Mouse (Mus musculus) forebrain, embryonic 14.5 days (tissue): ENCODE results near the gene Plcb4. TPM values are rescaled to one million over a fixed set of nuclear protein-coding genes. Genes with fewer than 3 reads are reported as not detected.
"Not testable (repeated sequence)": the region's sequence is repeated elsewhere in the genome, so short reads cannot be mapped to it uniquely, and the experiment has no call there.

Experiments
- ATAC-seq: fragments of 200-750 bp; cut with Nextera tagmentation; 2 replicates; pipeline ENCODE4 v1.8.0; 2017; ENCODE audit warnings: mild to moderate bottlenecking, moderate library complexity
- DNase-seq: peaks from one replicate; pipeline ENCODE4 v3.0.0-alpha.2; 2015; ENCODE audit warnings: low spot score
- H3K27ac ChIP-seq: fragments of 300-500 bp; sonication (generic); 2 replicates; pipeline ENCODE4 v1.5.1; 2014; ENCODE audit warnings: low read depth, mild to moderate bottlenecking, control low read depth, low read length, moderate library complexity
- H3K27me3 ChIP-seq: fragments of 300-500 bp; sonication (generic); replicated peaks from 2 replicates; pipeline ENCODE4 v1.6.1; 2014; ENCODE audit warnings: low read length, control low read depth, mixed read lengths; ENCODE audit not compliant: control insufficient read depth, insufficient read depth
- H3K36me3 ChIP-seq: fragments of 300-500 bp; sonication (generic); 2 replicates; pipeline ENCODE4 v1.6.1; 2014; ENCODE audit warnings: low read length, control low read depth; ENCODE audit not compliant: control insufficient read depth, insufficient read depth
- H3K4me1 ChIP-seq: fragments of 300-500 bp; sonication (generic); 2 replicates; pipeline ENCODE4 v1.6.1; 2014; ENCODE audit warnings: antibody characterized with exemption, low read length, control low read depth; ENCODE audit not compliant: control insufficient read depth, insufficient read depth
- H3K4me2 ChIP-seq: fragments of 300-500 bp; sonication (generic); 2 replicates; pipeline ENCODE4 v1.6.1; 2014; ENCODE audit warnings: mild to moderate bottlenecking, control low read depth, low read length
- H3K4me3 ChIP-seq: fragments of 300-500 bp; sonication (generic); 2 replicates; pipeline ENCODE4 v1.5.1; 2014; ENCODE audit warnings: low read depth, low read length, control low read depth
- H3K9ac ChIP-seq: fragments of 300-500 bp; sonication (generic); 2 replicates; pipeline ENCODE4 v1.6.1; 2014; ENCODE audit warnings: mild to moderate bottlenecking, low read length, control low read depth, moderate library complexity
- H3K9me3 ChIP-seq: fragments of 300-500 bp; sonication (generic); replicated peaks from 2 replicates; pipeline ENCODE4 v1.6.1; 2016; ENCODE audit warnings: low read length, control low read depth, mixed read lengths; ENCODE audit not compliant: control insufficient read depth
- WGBS: fragments of 180-500 bp; shearing (Covaris S2); extraction: QIAGEN DNeasy Blood & Tissue Kit; methylation state at CpG from one replicate; pipeline ENCODE4 v1.1.7; 2014; 5-methylcytosine and 5-hydroxymethylcytosine counted together
- polyA plus RNA-seq: library from polyadenylated mRNA; unstranded; fragments of >200 nt; fragmentation: Nextera tagmentation; extraction: Ambion mirVana; gene quantifications from 2 replicates; pipeline ENCODE4 v1.2.1, GENCODE M21; 2014

Gene Plcb4
- polyA plus RNA-seq, 1 experiment from 2014 or later = 7.1 TPM

DNA sequence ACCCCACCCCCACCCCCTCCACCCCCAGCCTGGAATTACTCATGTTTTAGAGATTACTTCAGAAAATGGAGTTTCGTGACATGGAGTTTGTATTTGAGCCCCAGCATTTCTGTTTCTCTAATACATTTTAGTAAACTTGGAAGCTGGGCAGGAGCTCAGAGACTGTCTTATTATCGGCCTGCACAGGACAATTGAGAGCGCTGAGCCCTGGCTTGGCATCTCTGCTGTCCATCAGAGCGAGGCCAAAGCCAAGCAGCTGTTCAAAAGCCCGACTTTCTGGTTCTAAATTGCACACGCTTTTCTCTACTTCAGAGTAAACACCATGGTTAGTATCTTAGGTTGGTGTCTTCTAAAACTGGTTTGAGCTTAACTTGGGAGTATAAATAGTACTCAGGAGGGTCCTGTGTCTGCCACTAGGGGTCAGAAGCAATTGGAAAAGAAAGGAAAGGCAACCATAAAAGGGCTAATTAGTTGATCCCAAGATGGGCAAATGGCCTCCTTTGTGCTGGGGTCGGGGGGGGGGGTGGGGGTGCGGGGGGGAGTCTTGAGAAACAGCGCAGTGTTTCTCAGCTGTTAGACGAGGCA is 75.2 kb downstream of the Plcb4 start:
- Histone ChIP-seq H3K4me1 (peaks cover 11% of the 10 kb centered on the region), H3K9me3 (no peaks in the 10 kb centered on the region), H3K4me2 (no peak overlapping the region), H3K27ac (no peak overlapping the region), H3K27me3 (no peaks in the 10 kb centered on the region), H3K4me3 (no peak overlapping the region), H3K9ac (no peak overlapping the region), H3K36me3 (no peaks in the 10 kb centered on the region)
- 21% methylated on average over 10 of the region's 10 CpGs for WGBS
- DNase-seq (peak; percentile 45), ATAC-seq (peak; percentile 47; the same call in 1 of the 2 replicates)

DNA sequence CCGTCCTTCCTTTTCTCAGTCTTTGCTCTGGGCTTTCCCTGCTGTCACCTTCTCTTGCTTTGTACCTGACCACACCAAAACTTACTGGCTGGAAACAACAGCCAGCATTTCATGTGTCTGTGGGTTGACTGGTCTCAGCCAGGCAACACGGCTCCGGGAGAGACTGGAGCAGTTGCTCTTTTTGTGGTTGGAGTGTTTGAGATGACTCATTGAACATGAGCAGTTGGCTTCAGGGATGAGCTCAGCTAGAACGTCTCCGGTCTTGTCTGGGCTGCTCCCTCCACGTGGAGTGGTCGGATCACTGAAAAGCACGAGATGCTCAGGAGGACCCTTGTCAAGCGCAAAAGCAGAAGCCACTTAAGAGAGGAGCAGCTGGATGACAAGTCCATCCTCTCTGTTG is 78.7 kb downstream of the Plcb4 start:
- Histone ChIP-seq H3K4me1 (peaks cover 15% of the 10 kb centered on the region), H3K4me2 (no peak overlapping the region), H3K9me3 (no peaks in the 10 kb centered on the region), H3K27ac (no peak overlapping the region), H3K36me3 (no peaks in the 10 kb centered on the region), H3K9ac (no peak overlapping the region), H3K27me3 (no peaks in the 10 kb centered on the region), H3K4me3 (no peak overlapping the region)
- 85% methylated on average over 9 of the region's 9 CpGs for WGBS
- ATAC-seq = no peak
- no peak for DNase-seq

DNA sequence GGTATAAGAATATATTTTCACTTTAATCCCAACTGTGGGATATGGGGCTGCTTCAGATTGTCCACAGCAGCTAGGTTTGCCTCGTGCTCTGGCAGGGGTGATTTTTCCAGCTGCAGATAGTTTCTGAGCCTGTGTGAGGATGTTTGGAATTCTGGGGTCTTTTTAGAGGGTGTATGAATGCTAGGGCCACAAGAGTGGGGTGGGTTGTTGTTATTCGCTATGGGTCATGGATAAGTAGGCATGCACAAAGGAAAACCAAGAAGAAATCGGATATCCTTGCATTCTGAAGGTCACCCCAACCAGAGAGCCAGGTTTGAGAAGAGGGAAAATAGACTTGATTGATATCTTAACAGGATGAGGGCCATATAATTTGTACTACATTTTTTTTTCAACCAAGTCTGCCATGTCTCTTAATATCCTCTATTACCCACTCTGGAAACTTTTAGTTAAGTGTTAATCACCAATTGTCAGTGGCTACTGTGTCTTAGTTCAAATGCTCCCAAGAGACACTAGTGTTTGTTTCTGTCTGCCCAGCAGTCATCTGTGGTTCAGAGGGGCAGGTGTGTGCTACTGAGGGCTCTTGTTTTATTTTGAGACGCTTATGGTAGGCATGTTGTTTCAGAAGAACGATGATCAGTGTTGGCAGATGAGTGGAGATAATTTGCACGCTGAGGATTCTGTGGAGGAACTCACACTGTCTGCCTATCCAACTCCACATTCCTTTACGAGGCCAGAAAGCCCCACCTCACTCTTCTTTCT is 79.4 kb downstream of the Plcb4 start:
- H3K27ac ChIP-seq, H3K9ac ChIP-seq, ATAC-seq, H3K9me3 ChIP-seq, H3K27me3 ChIP-seq, H3K36me3 ChIP-seq, H3K4me3 ChIP-seq, H3K4me2 ChIP-seq, DNase-seq: not testable (repeated sequence)
- peaks cover 22% of the 10 kb centered on the region for H3K4me1 ChIP-seq
- WGBS = 87% methylated on average over 7 of the region's 7 CpGs

DNA sequence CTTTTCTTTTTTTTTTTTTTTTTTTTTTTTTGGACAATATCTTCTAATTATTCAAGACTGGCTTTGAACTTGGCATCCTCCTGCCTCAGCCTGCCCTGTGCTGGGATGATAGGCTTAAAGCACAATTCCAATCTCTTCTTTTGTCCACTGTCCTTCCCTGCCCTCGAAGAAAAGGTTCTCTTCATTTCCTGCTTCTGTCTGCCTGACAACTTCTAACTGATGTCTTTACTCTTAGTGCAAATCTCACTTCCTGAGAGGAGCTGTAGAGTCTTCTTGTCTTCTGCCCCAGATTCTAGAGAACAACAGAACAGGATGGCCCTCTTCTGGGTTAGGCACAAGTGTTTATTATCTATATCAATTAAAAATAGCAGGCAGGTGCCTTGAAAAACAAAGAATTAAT is 80.1 kb downstream of the Plcb4 start:
- WGBS = 93% methylated on average over 1 of the region's 1 CpGs
- Histone ChIP-seq H3K4me2 (no peak overlapping the region), H3K4me3 (no peak overlapping the region), H3K27ac (no peak overlapping the region), H3K27me3 (no peaks in the 10 kb centered on the region), H3K36me3 (no peaks in the 10 kb centered on the region), H3K4me1 (peaks cover 28% of the 10 kb centered on the region), H3K9ac (no peak overlapping the region), H3K9me3 (no peaks in the 10 kb centered on the region)
- no peak for DNase-seq
- no peak for ATAC-seq

DNA sequence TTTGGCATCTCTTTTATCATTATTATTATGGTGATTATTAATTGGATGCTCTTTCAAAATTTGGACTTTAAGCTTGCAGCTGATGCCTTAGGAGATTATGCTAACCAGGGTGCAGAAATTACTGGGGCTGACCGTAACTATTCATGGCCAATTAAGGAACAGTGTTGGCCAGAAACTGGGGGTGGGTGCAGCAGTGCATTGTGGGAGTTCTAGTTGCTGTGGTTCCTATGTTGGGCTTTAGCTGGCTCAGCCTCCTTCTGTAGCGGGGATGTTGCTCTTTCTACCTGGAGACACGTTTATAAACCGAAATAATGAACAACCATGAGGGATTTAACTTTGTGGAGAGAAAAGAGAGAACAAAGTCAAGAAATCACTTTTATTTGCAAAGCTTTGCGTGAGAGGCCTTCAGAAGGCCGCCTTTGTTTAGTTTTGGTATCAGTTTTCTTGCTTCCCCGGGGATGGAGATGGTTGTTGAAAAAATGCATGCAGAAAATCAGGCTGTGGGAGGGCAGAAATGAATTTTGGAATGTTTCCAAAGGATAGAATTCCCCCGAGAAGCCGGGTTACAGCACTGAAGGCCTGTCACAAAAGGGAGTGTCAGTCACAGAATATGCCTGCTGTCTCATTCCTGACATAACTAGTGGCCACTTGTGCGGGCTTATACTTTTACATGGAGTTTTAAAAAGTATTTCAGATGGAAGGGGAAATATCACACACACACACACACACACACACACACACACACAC is 84.3 kb downstream of the Plcb4 start:
- no peaks in the 10 kb centered on the region for H3K9me3 ChIP-seq
- DNase-seq = peak; percentile 68
- peak; percentile 73 for ATAC-seq
- no peak overlapping the region for H3K4me2 ChIP-seq
- H3K27me3 ChIP-seq = no peaks in the 10 kb centered on the region
- no peaks in the 10 kb centered on the region for H3K36me3 ChIP-seq
- WGBS = 23% methylated on average over 10 of the region's 10 CpGs
- H3K9ac ChIP-seq = no peak overlapping the region
- peaks cover 22% of the 10 kb centered on the region for H3K4me1 ChIP-seq
- H3K27ac ChIP-seq = peak overlapping the region; percentile 52; the same call in 1 of the 2 replicates
- no peak overlapping the region for H3K4me3 ChIP-seq

DNA sequence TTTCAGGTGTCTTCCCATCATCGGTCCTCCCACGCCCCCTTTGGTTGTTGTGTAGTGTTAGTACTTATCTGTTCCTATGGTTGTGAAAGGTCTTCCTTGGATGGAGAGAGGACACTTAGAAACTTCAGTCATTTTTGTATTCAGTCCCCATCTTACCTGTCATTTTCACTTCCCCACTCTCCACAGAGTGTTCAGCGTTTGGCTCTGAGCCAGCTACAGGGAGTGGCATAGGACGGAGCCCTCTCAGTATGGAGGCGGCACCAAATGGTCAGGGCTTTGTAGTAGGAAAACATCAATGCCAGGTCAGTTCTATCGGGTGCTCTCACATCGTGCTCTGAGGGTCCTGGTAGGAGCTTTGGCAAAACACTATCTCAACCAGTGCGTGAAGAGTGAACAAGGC is 85.9 kb downstream of the Plcb4 start:
- no peaks in the 10 kb centered on the region for H3K9me3 ChIP-seq
- H3K4me2 ChIP-seq = no peak overlapping the region
- no peaks in the 10 kb centered on the region for H3K27me3 ChIP-seq
- ATAC-seq (peak; percentile 33; the same call in 1 of the 2 replicates), DNase-seq (no peak)
- H3K4me3 ChIP-seq = no peak overlapping the region
- 69% methylated on average over 8 of the region's 8 CpGs for WGBS
- H3K9ac ChIP-seq = no peak overlapping the region
- no peaks in the 10 kb centered on the region for H3K36me3 ChIP-seq
- H3K27ac ChIP-seq = no peak overlapping the region
- peaks cover 22% of the 10 kb centered on the region for H3K4me1 ChIP-seq

DNA sequence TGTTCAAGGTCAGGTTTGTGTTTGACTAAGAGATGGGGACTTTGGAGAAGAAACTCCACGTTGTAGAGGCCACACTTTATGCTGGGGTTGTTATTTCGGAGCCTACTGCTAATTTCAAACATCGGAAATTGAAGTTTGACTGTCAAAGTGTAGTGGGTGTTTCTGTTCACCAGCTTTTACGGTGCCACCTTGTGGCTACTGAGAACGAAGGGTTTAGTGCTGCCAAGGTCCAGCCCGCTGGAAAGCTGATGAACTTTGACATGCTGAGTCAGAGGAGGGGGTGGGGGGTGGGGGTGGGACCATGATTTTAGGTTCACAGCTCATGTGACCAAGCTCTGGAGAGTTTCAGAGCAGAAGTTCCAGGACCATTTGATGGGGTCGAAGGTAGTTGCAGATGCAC is 86.3 kb downstream of the Plcb4 start:
- Histone ChIP-seq H3K4me3 (no peak overlapping the region), H3K9me3 (no peaks in the 10 kb centered on the region), H3K27ac (no peak overlapping the region), H3K4me1 (peaks cover 22% of the 10 kb centered on the region), H3K4me2 (no peak overlapping the region), H3K36me3 (no peaks in the 10 kb centered on the region), H3K27me3 (no peaks in the 10 kb centered on the region), H3K9ac (no peak overlapping the region)
- DNase-seq (peak; percentile 58), ATAC-seq (peak; percentile 47; the same call in 1 of the 2 replicates)
- 51% methylated on average over 7 of the region's 7 CpGs for WGBS

DNA sequence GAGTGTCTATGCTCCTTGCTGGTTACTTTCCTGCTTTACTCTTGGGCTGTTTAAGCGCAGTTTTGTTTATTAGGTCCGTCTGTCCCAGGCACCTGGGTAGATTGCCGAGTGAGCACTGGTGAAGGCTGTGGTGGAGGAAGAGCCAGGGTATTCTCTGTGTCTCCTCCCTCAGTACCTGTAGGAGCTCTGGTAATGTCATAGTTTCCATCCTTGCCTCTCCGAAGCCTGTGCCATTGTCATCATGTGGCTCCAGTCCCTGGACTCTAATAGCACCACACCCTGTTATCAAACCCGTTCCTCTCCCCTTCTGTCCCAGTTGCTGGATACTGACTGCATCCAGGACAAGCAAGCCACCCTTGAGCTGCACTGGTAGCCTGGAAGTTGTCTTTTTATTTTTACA is 89.6 kb downstream of the Plcb4 start:
- Histone ChIP-seq H3K4me3 (no peak overlapping the region), H3K9ac (no peak overlapping the region), H3K9me3 (no peaks in the 10 kb centered on the region), H3K4me1 (peaks cover 9% of the 10 kb centered on the region; the same call in 1 of the 2 replicates), H3K36me3 (no peaks in the 10 kb centered on the region), H3K4me2 (no peak overlapping the region), H3K27ac (no peak overlapping the region), H3K27me3 (no peaks in the 10 kb centered on the region)
- WGBS = 89% methylated on average over 5 of the region's 5 CpGs
- DNase-seq (no peak), ATAC-seq (no peak)
